Mouse (Mus musculus) gastrocnemius, postnatal 25 days (tissue): ENCODE results near the gene Efhd2. TPM values are rescaled to one million over a fixed set of nuclear protein-coding genes. Genes with fewer than 3 reads are reported as not detected.

Experiments
- total RNA-seq, 2 experiments: library from RNA; stranded (reverse); gene quantifications; 1 replicate in 1 of 2; 2 replicates in 1 of 2; pipeline ENCODE4 v1.2.3; 2021

Efhd2 gene
- total RNA-seq, 2 experiments from 2014 or later = 5.6 to 8.7 TPM

Other genes with a start within 250 kb of the Efhd2 start
- gene Plekhm2, start 210.0 kb downstream of the Efhd2 start, total RNA-seq = 10 to 100 TPM; 24.3 to 32.7 TPM
- 1 to 10 TPM; 1.4 to 2.3 TPM for gene Rsc1a1, start 189.3 kb downstream of the Efhd2 start, total RNA-seq
- 10 to 100 TPM; 34.4 to 42.4 TPM for gene Ddi2, start 151.5 kb downstream of the Efhd2 start, total RNA-seq
- gene Agmat, start 128.2 kb downstream of the Efhd2 start, total RNA-seq = under 1 TPM in 1 of 2 experiments, not detected in 1; 0.20 TPM
- 10 to 100 TPM; 10.1 to 12.0 TPM for gene Dnajc16, start 84.0 kb downstream of the Efhd2 start, total RNA-seq
- gene Casp9, start 81.3 kb downstream of the Efhd2 start, total RNA-seq = 1 to 10 TPM; 2.0 TPM
- not detected for gene Cela2a, start 48.8 kb downstream of the Efhd2 start, total RNA-seq
- not detected for gene Ctrc, start 28.6 kb downstream of the Efhd2 start, total RNA-seq
- gene Fhad1, start 140.2 kb upstream of the Efhd2 start, total RNA-seq = under 1 TPM in 1 of 2 experiments, not detected in 1; 0.83 TPM
- gene Tmem51, start 209.4 kb upstream of the Efhd2 start, total RNA-seq = 1 to 10 TPM in 1 of 2 experiments, under 1 TPM in 1; 0.61 to 1.2 TPM